Mouse (Mus musculus): ENCODE results near the gene Lta. TPM values are rescaled to one million over a fixed set of nuclear protein-coding genes. Genes with fewer than 3 reads are reported as not detected.

Lta gene
- polyA plus RNA-seq, 1 experiment from 2014 or later, result not detected

DNA sequence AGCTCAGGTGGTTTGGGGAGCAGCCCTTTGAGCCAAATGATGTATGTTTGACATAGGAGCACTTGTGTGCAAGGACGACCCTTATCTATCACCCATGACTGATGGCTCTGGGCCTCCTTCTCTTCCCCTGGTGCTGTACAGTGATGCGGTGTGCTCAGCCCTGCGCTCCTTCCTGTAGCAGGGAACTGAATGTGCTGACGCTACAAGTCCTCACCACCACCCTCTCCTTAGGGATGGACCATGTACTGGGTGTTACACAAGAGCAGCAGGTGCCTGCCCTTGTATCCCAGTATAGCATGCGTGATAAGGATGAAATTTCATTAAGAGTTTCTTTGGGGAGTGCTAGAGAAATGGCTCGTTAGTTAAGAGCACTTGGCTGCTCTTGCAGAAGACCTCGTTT is 42.0 kb upstream of the Lta start:
- no peak overlapping the region for H3K4me3 ChIP-seq
- H3K27ac ChIP-seq (replicated peaks), result no peak overlapping the region
- H3K4me1 ChIP-seq, result peaks cover 45% of the 10 kb centered on the region
- ATAC-seq (ENCODE audit: extremely low read depth, insufficient number of reproducible peaks, low FRiP score, low TSS enrichment), result no peak
- H3K9ac ChIP-seq, result no peak overlapping the region
- no peak overlapping the region for H3K4me2 ChIP-seq
- peaks cover 90% of the 10 kb centered on the region for H3K36me3 ChIP-seq
- H3K27me3 ChIP-seq (replicated peaks), result no peaks in the 10 kb centered on the region
- WGBS, result 78% methylated on average over 7 of the region's 7 CpGs
- H3K9me3 ChIP-seq, result no peaks in the 10 kb centered on the region

GRCm38 (mm10) chr17:35245731-35246623 is 40.8 kb upstream of the Lta start:
- no peaks in the 10 kb centered on the region for H3K27me3 ChIP-seq (replicated peaks)
- no peak overlapping the region for H3K4me3 ChIP-seq
- H3K9ac ChIP-seq, result peak overlapping the region; percentile 100; the same call in 1 of the 2 replicates
- H3K9me3 ChIP-seq, result no peaks in the 10 kb centered on the region
- H3K36me3 ChIP-seq, result peaks cover 79% of the 10 kb centered on the region
- no peak for ATAC-seq (ENCODE audit: extremely low read depth, insufficient number of reproducible peaks, low FRiP score, low TSS enrichment)
- H3K4me2 ChIP-seq, result no peak overlapping the region; the same call in 1 of the 2 replicates
- H3K27ac ChIP-seq (replicated peaks), result no peak overlapping the region
- peaks cover 46% of the 10 kb centered on the region for H3K4me1 ChIP-seq
- WGBS, result 83% methylated on average over 15 of the region's 15 CpGs

DNA sequence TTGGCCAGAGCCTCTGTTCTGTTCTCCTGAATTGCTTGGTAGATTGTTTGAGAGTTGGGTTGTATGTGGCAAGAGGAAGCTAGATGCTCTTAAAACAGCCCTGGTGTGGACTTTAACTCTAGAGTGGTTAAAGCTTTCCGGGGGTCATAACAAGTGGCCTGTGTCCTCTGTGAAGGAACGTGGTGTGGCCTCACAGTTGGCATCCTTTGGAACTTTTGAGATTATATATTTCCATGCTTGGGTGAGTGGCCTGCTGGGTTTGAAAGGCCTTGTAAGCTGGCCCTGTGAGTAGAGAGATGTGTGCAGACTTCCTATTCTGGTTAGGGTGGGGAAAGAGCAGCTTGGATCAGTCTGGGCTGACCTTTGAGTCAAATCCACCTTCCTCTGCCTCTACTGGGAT is 39.8 kb upstream of the Lta start:
- no peaks in the 10 kb centered on the region for H3K9me3 ChIP-seq
- H3K27me3 ChIP-seq (replicated peaks), result no peaks in the 10 kb centered on the region
- H3K27ac ChIP-seq (replicated peaks), result no peak overlapping the region; the same call in 1 of the 2 replicates
- peak overlapping the region; percentile 100 for H3K9ac ChIP-seq
- peaks cover 70% of the 10 kb centered on the region for H3K36me3 ChIP-seq
- ATAC-seq (ENCODE audit: extremely low read depth, insufficient number of reproducible peaks, low FRiP score, low TSS enrichment), result no peak
- H3K4me2 ChIP-seq, result peak overlapping the region; percentile 73
- H3K4me3 ChIP-seq, result peak overlapping the region; percentile 95
- 65% methylated on average over 2 of the region's 2 CpGs for WGBS
- peaks cover 56% of the 10 kb centered on the region for H3K4me1 ChIP-seq

GRCm38 (mm10) chr17:35243086-35243485 is 37.9 kb upstream of the Lta start:
- no peak for ATAC-seq (ENCODE audit: extremely low read depth, insufficient number of reproducible peaks, low FRiP score, low TSS enrichment)
- Histone ChIP-seq H3K4me1 (peaks cover 60% of the 10 kb centered on the region), H3K27ac (replicated peaks) (peak overlapping the region; percentile 99), H3K9me3 (no peaks in the 10 kb centered on the region), H3K27me3 (replicated peaks) (no peaks in the 10 kb centered on the region), H3K4me3 (peak overlapping the region; percentile 95), H3K36me3 (peaks cover 50% of the 10 kb centered on the region), H3K4me2 (peak overlapping the region; percentile 73), H3K9ac (peak overlapping the region; percentile 100)
- WGBS, result 9% methylated on average over 16 of the region's 16 CpGs

- ATAC-seq (ENCODE audit: extremely low read depth, insufficient number of reproducible peaks, low FRiP score, low TSS enrichment), result peak; percentile 49; the same call in 1 of the 2 replicates
- H3K27me3 ChIP-seq (replicated peaks), result no peaks in the 10 kb centered on the region
- H3K9ac ChIP-seq, result peak overlapping the region; percentile 100
- peaks cover 47% of the 10 kb centered on the region for H3K36me3 ChIP-seq
- under 1% methylated on average over 55 of the region's 55 CpGs for WGBS
- H3K4me2 ChIP-seq, result peak overlapping the region; percentile 73
- peak overlapping the region; percentile 95 for H3K4me3 ChIP-seq
- H3K4me1 ChIP-seq, result peaks cover 57% of the 10 kb centered on the region
- H3K27ac ChIP-seq (replicated peaks), result peak overlapping the region; percentile 99
- H3K9me3 ChIP-seq, result no peaks in the 10 kb centered on the region
Measured at GRCm38 (mm10) chr17:35242015-35242941, 37.1 kb upstream of the Lta start.

- H3K36me3 ChIP-seq, result peaks cover 40% of the 10 kb centered on the region
- peak within 1 kb of the TSS; percentile 99 for H3K27ac ChIP-seq (replicated peaks)
- WGBS, result under 1% methylated on average over 69 of the region's 69 CpGs
- H3K4me3 ChIP-seq, result peak within 1 kb of the TSS; percentile 95
- no peaks in the 10 kb centered on the region for H3K9me3 ChIP-seq
- peaks cover 52% of the 10 kb centered on the region for H3K4me1 ChIP-seq
- peak; percentile 78 for ATAC-seq (ENCODE audit: extremely low read depth, insufficient number of reproducible peaks, low FRiP score, low TSS enrichment)
- no peaks in the 10 kb centered on the region for H3K27me3 ChIP-seq (replicated peaks)
- H3K4me2 ChIP-seq, result peak within 1 kb of the TSS; percentile 73
- H3K9ac ChIP-seq, result peak within 1 kb of the TSS; percentile 100
Measured at GRCm38 (mm10) chr17:35241305-35242014, 36.3 kb upstream of the Lta start, which contains the start of gene Ddx39b. Gene Ddx39b (plus strand): TSS chr17:35241746.

- Histone ChIP-seq H3K27ac (replicated peaks) (peak overlapping the region; percentile 99), H3K4me3 (peak overlapping the region; percentile 95), H3K4me2 (peak overlapping the region; percentile 73), H3K27me3 (replicated peaks) (no peaks in the 10 kb centered on the region), H3K36me3 (peaks cover 31% of the 10 kb centered on the region), H3K9me3 (no peaks in the 10 kb centered on the region), H3K9ac (peak overlapping the region; percentile 100), H3K4me1 (peaks cover 45% of the 10 kb centered on the region)
- ATAC-seq (ENCODE audit: extremely low read depth, insufficient number of reproducible peaks, low FRiP score, low TSS enrichment), result no peak
- WGBS, result 30% methylated on average over 12 of the region's 12 CpGs
Measured at GRCm38 (mm10) chr17:35240384-35241304, 35.5 kb upstream of the Lta start.

GRCm38 (mm10) chr17:35239700-35240099 is 34.5 kb upstream of the Lta start:
- H3K4me1 ChIP-seq, result peaks cover 37% of the 10 kb centered on the region
- no peaks in the 10 kb centered on the region for H3K9me3 ChIP-seq
- no peak overlapping the region for H3K27ac ChIP-seq (replicated peaks)
- H3K27me3 ChIP-seq (replicated peaks), result no peaks in the 10 kb centered on the region
- 70% methylated on average over 5 of the region's 5 CpGs for WGBS
- H3K4me2 ChIP-seq, result no peak overlapping the region
- H3K4me3 ChIP-seq, result no peak overlapping the region
- H3K36me3 ChIP-seq, result peaks cover 22% of the 10 kb centered on the region
- no peak for ATAC-seq (ENCODE audit: extremely low read depth, insufficient number of reproducible peaks, low FRiP score, low TSS enrichment)
- no peak overlapping the region for H3K9ac ChIP-seq

DNA sequence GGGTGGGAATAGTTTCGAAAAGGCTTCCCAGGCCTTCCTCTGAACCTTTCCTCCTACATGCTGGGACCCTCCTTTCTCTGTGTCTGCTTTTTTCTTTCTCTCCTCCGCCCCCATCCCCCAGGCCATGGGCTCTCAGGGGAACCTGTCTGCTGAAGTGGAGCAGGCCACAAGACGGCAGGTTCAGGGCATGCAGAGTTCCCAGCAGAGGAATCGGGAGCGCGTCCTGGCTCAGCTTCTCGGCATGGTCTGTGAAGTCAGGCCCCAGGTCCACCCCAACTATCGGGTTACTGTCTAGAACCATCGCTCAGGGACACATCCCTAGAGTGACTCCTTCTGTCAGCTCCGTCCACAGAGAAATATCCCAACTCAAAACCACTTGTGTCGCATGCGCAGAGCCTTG is 32.4 kb upstream of the Lta start:
- peaks cover 14% of the 10 kb centered on the region for H3K36me3 ChIP-seq
- no peak overlapping the region for H3K4me3 ChIP-seq
- peaks cover 42% of the 10 kb centered on the region for H3K4me1 ChIP-seq
- H3K4me2 ChIP-seq, result no peak overlapping the region
- no peaks in the 10 kb centered on the region for H3K27me3 ChIP-seq (replicated peaks)
- 0 out of 2 replicates have a peak overlapping the region, but pooled peaks have one; percentile 45 for H3K9ac ChIP-seq
- H3K27ac ChIP-seq (replicated peaks), result no peak overlapping the region
- H3K9me3 ChIP-seq, result no peaks in the 10 kb centered on the region
- 79% methylated on average over 12 of the region's 12 CpGs for WGBS
- ATAC-seq (ENCODE audit: extremely low read depth, insufficient number of reproducible peaks, low FRiP score, low TSS enrichment), result no peak

GRCm38 (mm10) chr17:35236996-35237395 is 31.8 kb upstream of the Lta start:
- 67% methylated on average over 9 of the region's 9 CpGs for WGBS
- no peak overlapping the region for H3K4me3 ChIP-seq
- no peaks in the 10 kb centered on the region for H3K27me3 ChIP-seq (replicated peaks)
- H3K9me3 ChIP-seq, result no peaks in the 10 kb centered on the region
- no peak for ATAC-seq (ENCODE audit: extremely low read depth, insufficient number of reproducible peaks, low FRiP score, low TSS enrichment)
- H3K9ac ChIP-seq, result 0 out of 2 replicates have a peak overlapping the region, but pooled peaks have one; percentile 45
- H3K36me3 ChIP-seq, result peaks cover 18% of the 10 kb centered on the region
- peaks cover 47% of the 10 kb centered on the region for H3K4me1 ChIP-seq
- no peak overlapping the region for H3K27ac ChIP-seq (replicated peaks)
- H3K4me2 ChIP-seq, result no peak overlapping the region
